In genomic region chr17:55711984-55712811, GRCm38 (mm10) we compare ENCODE assay signal across 8 mouse cellular contexts. TPM values are rescaled to one million over a fixed set of nuclear protein-coding genes. Genes with fewer than 3 reads are reported as not detected.
DNase-seq lines count a peak whose midpoint lies in the region; ATAC-seq and TF ChIP-seq lines count a peak whose summit lies in the region.

Gene Pot1b, minus strand, starts transcription at chr17:55712628.

- no peak; a peak in 1 of 6 replicates for TF ChIP-seq CTCF in MEL (IDR thresholded peaks at IDR 0.05 in 2 of 3, conservative IDR thresholded peaks at IDR 0.05 in 1 of 3; ENCODE audit: control insufficient read depth in 1 of 3, insufficient read depth in 1 of 3, low read depth in 2 of 3, low read length in 3 of 3, poor library complexity in 1 of 3, severe bottlenecking in 1 of 3)
- no peak for TF ChIP-seq CTCF in cerebellum, adult 2 months (IDR thresholded peaks at IDR 0.05; ENCODE audit: borderline replicate concordance, insufficient read depth, low read depth, low read length)
- no peak; the same call in 1 of the 2 replicates for TF ChIP-seq CTCF in forebrain, postnatal 0 days (IDR thresholded peaks at IDR 0.05; ENCODE audit: low read depth)

- TF ChIP-seq POLR2A in MEL (IDR thresholded peaks at IDR 0.05; ENCODE audit: control insufficient read depth in 1 of 2, insufficient read depth in 1 of 2, low read depth in 1 of 2, low read length in 2 of 2, poor library complexity in 1 of 2), result peak in 1 of 2 experiments; percentile 81; a peak in 2 of 4 replicates
- TF ChIP-seq POLR2A in cerebellum, adult 2 months (IDR thresholded peaks at IDR 0.05; ENCODE audit: borderline replicate concordance, insufficient read depth, low read length), result peak; percentile 24; the same call in 1 of the 2 replicates

- TF ChIP-seq RAD21 in MEL (IDR thresholded peaks at IDR 0.05; ENCODE audit: low read depth, low read length), result no peak

- H3K79me2 ChIP-seq in MEL (ENCODE audit: control insufficient read depth, insufficient read depth, low read length, poor library complexity), result peaks cover 3% of the 10 kb centered on the region; the same call in 1 of the 2 replicates

- H3K9me3 ChIP-seq in MEL (replicated peaks; ENCODE audit: insufficient read depth, low read length), result no peaks in the 10 kb centered on the region
- no peaks in the 10 kb centered on the region for H3K9me3 ChIP-seq in forebrain, postnatal 0 days (ENCODE audit: low read length)
- H3K9me3 ChIP-seq in lung, embryonic 15.5 days, result no peaks in the 10 kb centered on the region

- H3K27me3 ChIP-seq in MEL (ENCODE audit: control insufficient read depth in 1 of 2, insufficient read depth in 2 of 2, low read length in 2 of 2), result no peaks in the 10 kb centered on the region
- no peaks in the 10 kb centered on the region for H3K27me3 ChIP-seq in cerebellum, adult 2 months (ENCODE audit: control insufficient read depth, insufficient read depth, low read length)
- H3K27me3 ChIP-seq in forebrain, postnatal 0 days (ENCODE audit: insufficient read depth, low read length), result no peaks in the 10 kb centered on the region
- no peaks in the 10 kb centered on the region for H3K27me3 ChIP-seq in lung, embryonic 15.5 days

- H3K4me1 ChIP-seq in MEL (ENCODE audit: control insufficient read depth in 1 of 2, insufficient read depth in 2 of 2, low read length in 2 of 2), result peaks cover 0 to 4% of the 10 kb centered on the region in 2 experiments; a peak in 1 of 4 replicates
- H3K4me1 ChIP-seq in cerebellum, adult 2 months (ENCODE audit: control insufficient read depth, insufficient read depth, low read length), result no peaks in the 10 kb centered on the region
- no peaks in the 10 kb centered on the region for H3K4me1 ChIP-seq in forebrain, postnatal 0 days (ENCODE audit: insufficient read depth)
- H3K4me1 ChIP-seq in lung, embryonic 15.5 days, result no peaks in the 10 kb centered on the region

- peak within 1 kb of the TSS; percentile 77 for H3K4me2 ChIP-seq in forebrain, postnatal 0 days (ENCODE audit: low read depth)
- H3K4me2 ChIP-seq in lung, embryonic 15.5 days, result peak within 1 kb of the TSS; percentile 80

- peak within 1 kb of the TSS; percentile 92 for H3K27ac ChIP-seq in MEL (ENCODE audit: control insufficient read depth, low read depth, low read length)
- H3K27ac ChIP-seq in cerebellum, adult 2 months (ENCODE audit: insufficient read depth, low read length), result no peak within 1 kb of the TSS
- 0 out of 2 replicates have a peak within 1 kb of the TSS, but pooled peaks have one; percentile 4 for H3K27ac ChIP-seq in forebrain, postnatal 0 days (ENCODE audit: low read depth, low read length)
- H3K27ac ChIP-seq in lung, embryonic 15.5 days, result peak within 1 kb of the TSS; percentile 34; the same call in 1 of the 2 replicates

- H3K9ac ChIP-seq in MEL (ENCODE audit: control insufficient read depth, low read depth, low read length, poor library complexity, severe bottlenecking), result peak within 1 kb of the TSS; percentile 85
- H3K9ac ChIP-seq in forebrain, postnatal 0 days, result peak within 1 kb of the TSS; percentile 53
- H3K9ac ChIP-seq in lung, embryonic 15.5 days, result peak within 1 kb of the TSS; percentile 65

- DNase-seq in MEL (ENCODE audit: low read depth, low spot score), result peak; percentile 98
- peak; percentile 94 to 95 for DNase-seq in cerebellum, adult 2 months
- DNase-seq in forebrain, postnatal 0 days, result peak; percentile 97
- DNase-seq in heart, postnatal 4 days, result peak; percentile 98
- peak; percentile 94 to 97 for DNase-seq in layer of hippocampus, adult 8-10 months (ENCODE audit: low spot score in 2 of 2)
- peak; percentile 95 for DNase-seq in ovary, adult 18-20 months (ENCODE audit: low spot score)
- peak; percentile 96 for DNase-seq in thymus, postnatal 0 days (ENCODE audit: low spot score)

- 0 out of 4 replicates have a peak, but pooled peaks of 1 of the 2 experiments have one; percentile 27 for TF ChIP-seq EP300 in MEL (IDR thresholded peaks at IDR 0.05; ENCODE audit: low read depth in 1 of 2, low read length in 2 of 2)

- H3K36me3 ChIP-seq in MEL (ENCODE audit: control insufficient read depth in 1 of 2, insufficient read depth in 2 of 2, low read length in 2 of 2), result peaks cover 0 to 2% of the 10 kb centered on the region in 2 experiments; a peak in 2 of 4 replicates
- H3K36me3 ChIP-seq in forebrain, postnatal 0 days (ENCODE audit: insufficient read depth), result no peaks in the 10 kb centered on the region
- peaks cover 4% of the 10 kb centered on the region; the same call in 1 of the 2 replicates for H3K36me3 ChIP-seq in lung, embryonic 15.5 days

- peak; percentile 99 for ATAC-seq in forebrain, postnatal 0 days
- peak; percentile 99 for ATAC-seq in lung, embryonic 15.5 days (ENCODE audit: borderline replicate concordance, extremely low read depth, low FRiP score, low TSS enrichment)

- under 1% methylated on average over 37 of the region's 37 CpGs for WGBS in cerebellum, adult 2 months
- under 1% methylated on average over 36 of the region's 37 CpGs for WGBS in forebrain, postnatal 0 days
- WGBS in lung, embryonic 15.5 days, result under 1% methylated on average over 36 of the region's 37 CpGs

- H3K4me3 ChIP-seq in MEL (ENCODE audit: control insufficient read depth in 1 of 2, insufficient read depth in 1 of 2, low read depth in 2 of 2, low read length in 2 of 2), result peak within 1 kb of the TSS; percentile 95 to 99
- peak within 1 kb of the TSS; percentile 70 for H3K4me3 ChIP-seq in cerebellum, adult 2 months (replicated peaks; ENCODE audit: insufficient read depth, low read depth, low read length)
- H3K4me3 ChIP-seq in forebrain, postnatal 0 days (ENCODE audit: low read depth, low read length), result peak within 1 kb of the TSS; percentile 76
- H3K4me3 ChIP-seq in lung, embryonic 15.5 days, result peak within 1 kb of the TSS; percentile 70

TF ChIP-seq in MEL, 35 proteins besides CTCF, POLR2A, EP300 and RAD21:
- TF ChIP-seq GABPA (IDR thresholded peaks at IDR 0.05; ENCODE audit: low read depth, low read length) (no peak), ZNF384 (IDR thresholded peaks at IDR 0.05; ENCODE audit: low read depth, low read length) (peak; percentile 44; the same call in 1 of the 2 replicates), ELF1 (IDR thresholded peaks at IDR 0.05; ENCODE audit: low read depth, low read length) (peak; percentile 94), GATA1 (IDR thresholded peaks at IDR 0.05; ENCODE audit: low read depth, low read length) (peak; percentile 62; the same call in 1 of the 2 replicates), NELFE (IDR thresholded peaks at IDR 0.05; ENCODE audit: low read depth, low read length) (peak; percentile 78), SIN3A (IDR thresholded peaks at IDR 0.05; ENCODE audit: low read length) (peak; percentile 84), MAZ (IDR thresholded peaks at IDR 0.05; ENCODE audit: low read depth, low read length) (0 out of 2 replicates have a peak, but pooled peaks have one; percentile 58), TAL1 (IDR thresholded peaks at IDR 0.05; ENCODE audit: low read length) (0 out of 2 replicates have a peak, but pooled peaks have one; percentile 8), TBP (IDR thresholded peaks at IDR 0.05; ENCODE audit: low read depth, low read length) (peak; percentile 69), ZMIZ1 (IDR thresholded peaks at IDR 0.05; ENCODE audit: low read depth, low read length) (peak; percentile 64), KAT2A (conservative IDR thresholded peaks at IDR 0.05; ENCODE audit: low read depth, low read length) (no peak; the same call in 1 of the 2 replicates), MXI1 (IDR thresholded peaks at IDR 0.05; ENCODE audit: low read depth, low read length) (peak; percentile 87), BHLHE40 (IDR thresholded peaks at IDR 0.05; ENCODE audit: borderline replicate concordance, low read depth, low read length) (peak; percentile 46; the same call in 1 of the 2 replicates), ETS1 (IDR thresholded peaks at IDR 0.05; ENCODE audit: low read depth, low read length) (peak; percentile 55; the same call in 1 of the 2 replicates), POLR2AphosphoS2 (IDR thresholded peaks at IDR 0.05; ENCODE audit: low read length) (peak; percentile 55; the same call in 1 of the 2 replicates), TCF12 (IDR thresholded peaks at IDR 0.05; ENCODE audit: low read depth, low read length) (peak; percentile 21; the same call in 1 of the 2 replicates), UBTF (IDR thresholded peaks at IDR 0.05; ENCODE audit: borderline replicate concordance, insufficient read depth, low read depth, low read length) (no peak), MYB (IDR thresholded peaks at IDR 0.05; ENCODE audit: low read depth, low read length) (no peak), CHD2 (IDR thresholded peaks at IDR 0.05; ENCODE audit: low read length) (no peak), USF1 (IDR thresholded peaks at IDR 0.05; ENCODE audit: low read depth, low read length) (0 out of 2 replicates have a peak, but pooled peaks have one; percentile 20), NRF1 (IDR thresholded peaks at IDR 0.05; ENCODE audit: insufficient read depth, low read depth, low read length, poor library complexity, severe bottlenecking) (peak; percentile 91), POLR2AphosphoS5 (IDR thresholded peaks at IDR 0.05; ENCODE audit: borderline replicate concordance, low read depth, low read length) (no peak), MYC (IDR thresholded peaks at IDR 0.05; ENCODE audit: low read depth, low read length) (no peak; the same call in 1 of the 2 replicates), CHD1 (IDR thresholded peaks at IDR 0.05; ENCODE audit: low read depth, low read length) (no peak), E2F4 (IDR thresholded peaks at IDR 0.05; ENCODE audit: borderline replicate concordance, low read depth, low read length) (peak; percentile 37; the same call in 1 of the 2 replicates), HCFC1 (IDR thresholded peaks at IDR 0.05; ENCODE audit: low read depth, low read length) (peak; percentile 82)
TF ChIP-seq in MEL: peak in this region for 18.

RNA-seq across cellular contexts. Expression of gene Pot1b, which starts in this region (rescaled TPM):
- 5.3 and 5.7 TPM in 2 replicates for total RNA-seq in MEL (2012; rRNA removed)
- polyA plus RNA-seq in MEL (2012; ENCODE audit: insufficient read depth in 1 of 2, insufficient read length in 2 of 2, low read depth in 1 of 2, low replicate concordance in 2 of 2, missing spikeins in 1 of 2), result 1 to 10 TPM in 1 of 2 experiments, not detected in 1; 6.5 TPM
- 7.1 and 7.4 TPM in 2 replicates for polyA plus RNA-seq in cerebellum, adult 2 months (2012; rRNA removed)
- total RNA-seq in forebrain, postnatal 0 days (2014; rRNA removed), result 8.6 and 10.6 TPM in 2 replicates
- 1.1 and 1.8 TPM in 2 replicates for polyA plus RNA-seq in forebrain, postnatal 0 days (2015; fragmentation: Nextera tagmentation; extraction: Ambion mirVana)
- total RNA-seq in heart, postnatal 4 days (2021), result 1 to 10 TPM; 4.4 to 4.8 TPM
- 1 to 10 TPM; 7.4 to 9.4 (median 8.6) TPM for total RNA-seq in layer of hippocampus, adult 8-10 months (2022)
- 8.1 and 8.8 TPM in 2 replicates for polyA plus RNA-seq in lung, embryonic 15.5 days (2015; fragmentation: Nextera tagmentation; extraction: Ambion mirVana)
- polyA plus RNA-seq in thymus, postnatal 0 days (2015; fragmentation: Nextera tagmentation; extraction: Ambion mirVana), result 9.0 and 9.9 TPM in 2 replicates
